8 mouse cellular contexts compared by ENCODE assay signal in the genomic region with DNA sequence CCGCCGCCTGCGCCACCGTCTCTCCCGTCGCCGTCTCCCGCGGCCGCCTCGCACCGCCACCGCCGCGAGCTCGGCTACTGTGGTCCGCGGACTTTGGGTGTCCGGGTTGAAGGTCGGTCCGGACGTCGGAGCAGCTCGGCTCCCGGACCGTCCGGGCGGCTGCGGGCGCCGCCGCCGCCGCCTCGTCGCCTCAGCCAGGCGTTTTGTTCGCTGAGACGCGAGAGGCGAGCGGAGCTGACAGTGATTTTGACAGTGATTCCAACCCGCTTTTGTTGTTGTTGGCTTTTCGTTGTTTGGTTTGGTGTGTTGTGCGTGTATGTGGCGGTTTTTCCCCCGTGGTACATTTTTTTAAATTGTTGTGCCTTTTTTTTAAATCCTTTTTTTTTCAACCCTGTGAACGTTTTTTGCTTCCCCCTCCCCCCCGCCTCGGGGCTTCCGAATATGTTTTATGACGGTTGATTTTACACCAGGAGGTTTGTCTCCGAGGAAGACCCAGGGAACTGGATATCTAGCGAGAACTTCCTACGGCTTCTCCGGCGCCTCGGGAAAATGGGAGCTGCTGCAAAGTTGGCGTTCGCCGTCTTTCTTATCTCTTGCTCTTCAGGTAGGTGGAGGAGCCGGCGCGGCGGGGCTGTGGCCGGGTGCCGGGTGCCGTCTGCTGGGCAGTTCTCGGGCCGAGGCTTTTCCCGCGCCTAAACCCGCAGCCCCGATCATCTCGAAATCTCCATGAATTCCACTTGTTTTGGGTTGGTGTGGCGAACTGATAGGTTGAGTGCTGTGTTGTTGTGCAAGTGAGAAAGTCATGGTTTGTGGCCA. TPM values are rescaled to one million over a fixed set of nuclear protein-coding genes. Genes with fewer than 3 reads are reported as not detected.
DNase-seq lines count a peak whose midpoint lies in the region; ATAC-seq lines count a peak whose summit lies in the region.

No protein-coding gene starts in this region.

- peak overlapping the region; percentile 73 for H3K4me2 ChIP-seq in hindbrain, embryonic 13.5 days

- peak overlapping the region; percentile 99 for H3K27ac ChIP-seq in hindbrain, embryonic 13.5 days
- 0 out of 2 replicates have a peak overlapping the region, but pooled peaks have one; percentile 7 for H3K27ac ChIP-seq in macrophage

- no peaks in the 10 kb centered on the region for H3K9me3 ChIP-seq in hindbrain, embryonic 13.5 days

- no peaks in the 10 kb centered on the region for H3K27me3 ChIP-seq in hindbrain, embryonic 13.5 days

- no peak; the same call in 1 of the 2 replicates for ATAC-seq in hindbrain, embryonic 13.5 days (ENCODE audit: low FRiP score)

- peak; percentile 43 for DNase-seq in R1 (ENCODE audit: low read depth, low spot score)
- peak; percentile 61 for DNase-seq in cerebellum, adult 9-10 months
- DNase-seq in frontal cortex, postnatal 25 days (ENCODE audit: low spot score in 2 of 2) = peak; percentile 19 to 31
- DNase-seq in left cerebral cortex, adult 8-10 months (ENCODE audit: low spot score in 2 of 2) = peak; percentile 25 to 45
- peak; percentile 55 to 63 for DNase-seq in right cerebral cortex, postnatal 10 days (ENCODE audit: low spot score in 2 of 2)
- peak; percentile 43 to 44 for DNase-seq in urinary bladder, postnatal 36 days (ENCODE audit: low spot score in 2 of 2)

- under 1% methylated on average over 62 of the region's 76 CpGs for WGBS in hindbrain, embryonic 13.5 days
- WGBS in macrophage (ENCODE audit: missing documents) = under 1% methylated on average over 76 of the region's 76 CpGs

- peak overlapping the region; percentile 95 for H3K9ac ChIP-seq in hindbrain, embryonic 13.5 days

- peak overlapping the region; percentile 89 for H3K4me3 ChIP-seq in hindbrain, embryonic 13.5 days
- H3K4me3 ChIP-seq in macrophage (ENCODE audit: inconsistent target) = peak overlapping the region; percentile 74

- H3K36me3 ChIP-seq in hindbrain, embryonic 13.5 days = no peaks in the 10 kb centered on the region
- no peaks in the 10 kb centered on the region for H3K36me3 ChIP-seq in macrophage (ENCODE audit: inconsistent target)

- H3K4me1 ChIP-seq in hindbrain, embryonic 13.5 days (replicated peaks) = peaks cover 23% of the 10 kb centered on the region

- peaks cover 42% of the 10 kb centered on the region for H3K79me2 ChIP-seq in macrophage (ENCODE audit: inconsistent target)

RNA-seq across cellular contexts. Expression of gene Acvr2a, which starts 0.5 kb away (rescaled TPM):
- polyA plus RNA-seq in hindbrain, embryonic 13.5 days (2015; fragmentation: Nextera tagmentation; extraction: Ambion mirVana) = 47.5 and 50.3 TPM in 2 replicates
- 10 to 100 TPM; 34.2 to 42.0 (median 39.3) TPM for total RNA-seq in left cerebral cortex, adult 8-10 months (2022)
- 10 to 100 TPM in 18 of 26 experiments, 1 to 10 TPM in 8; 6.9 to 18.0 (median 12.0) TPM for total RNA-seq in macrophage (2018; cell fraction: chromatin; rRNA removed)
- 1 to 10 TPM; 2.3 to 5.6 (median 3.6) TPM for total RNA-seq in macrophage (2018; cell fraction: cytosol; rRNA removed)
- 10 to 100 TPM in 18 of 26 experiments, 1 to 10 TPM in 8; 7.6 to 19.5 (median 12.6) TPM for total RNA-seq in macrophage (2018; cell fraction: nucleus; rRNA removed)
- 2.2 to 2.4 TPM (median 2.4 TPM) in 3 replicates for polyA plus RNA-seq in macrophage (2018)

Comparison
In these comparisons a context has a peak if more than half of its experiments do, and no peak if none do; other contexts are left out.
1. RNA of gene Acvr2a, which starts 0.5 kb away (polyA plus RNA-seq): 47.5 to 50.3 TPM in hindbrain, embryonic 13.5 days; 2.2 to 2.4 TPM in macrophage; every median in the first group is over 10 times any median in the second.
2. Peak in every context shown above with its lines, with median percentiles within 50 percentile points of each other: DNase-seq.